In genomic region chr5:20334549-20334948, GRCm38 (mm10) we compare ENCODE assay signal across 15 mouse cellular contexts.
"Had no signal": no experiment of that assay in that cellular context is flagged by ENCODE, and none has a peak within 500 bp of the region (broad histone marks: within the 10 kb centered on the region; RNA-seq: fewer than 3 reads in every experiment).

No protein-coding gene starts in this region.

- H3K9me3 ChIP-seq: limb, embryonic 10.5 days; liver, embryonic 15.5 days; lung, embryonic 15.5 days; megakaryocyte, embryonic 14.5 days; midbrain, embryonic 15.5 days; neural tube, embryonic 12.5 days; stomach, embryonic 15.5 days had no signal

- H3K27me3 ChIP-seq: liver, embryonic 15.5 days; lung, embryonic 15.5 days; megakaryocyte, embryonic 14.5 days; midbrain, embryonic 15.5 days; neural tube, embryonic 12.5 days; stomach, embryonic 15.5 days had no signal

- H3K36me3 ChIP-seq: limb, embryonic 10.5 days; liver, embryonic 15.5 days; lung, embryonic 15.5 days; midbrain, embryonic 15.5 days; neural tube, embryonic 12.5 days; stomach, embryonic 15.5 days had no signal

- H3K4me2 ChIP-seq: liver, embryonic 11.5 days; liver, embryonic 15.5 days; lung, embryonic 15.5 days; midbrain, embryonic 11.5 days; midbrain, embryonic 15.5 days; neural tube, embryonic 12.5 days; stomach, embryonic 15.5 days had no signal

- H3K4me3 ChIP-seq: limb, embryonic 10.5 days; liver, embryonic 15.5 days; lung, embryonic 15.5 days; megakaryocyte, embryonic 14.5 days; midbrain, embryonic 15.5 days; neural tube, embryonic 12.5 days; stomach, embryonic 15.5 days had no signal

- H3K27ac ChIP-seq: limb, embryonic 10.5 days; liver, embryonic 15.5 days; lung, embryonic 15.5 days; midbrain, embryonic 15.5 days; neural tube, embryonic 12.5 days; stomach, embryonic 15.5 days had no signal

- ATAC-seq: inflammation-experienced regulatory T-cells, adult 6 months; intestine, postnatal 0 days; midbrain, embryonic 15.5 days had no signal

- DNase-seq: kidney, adult 8-10 months; kidney, postnatal 25 days; retina, postnatal 1 day; thymus, postnatal 36 days had no signal

- H3K4me1 ChIP-seq: liver, embryonic 15.5 days; lung, embryonic 15.5 days; megakaryocyte, embryonic 14.5 days; midbrain, embryonic 15.5 days; neural tube, embryonic 12.5 days; stomach, embryonic 15.5 days had no signal

- H3K9ac ChIP-seq: liver, embryonic 15.5 days; lung, embryonic 15.5 days; midbrain, embryonic 15.5 days; neural tube, embryonic 12.5 days; stomach, embryonic 15.5 days had no signal
